Mouse (Mus musculus) forebrain, embryonic 10.5 days (tissue): Measurements from ENCODE around the gene Rabggta. TPM values are rescaled to one million over a fixed set of nuclear protein-coding genes. Genes with fewer than 3 reads are reported as not detected.
"Not testable (repeated sequence)": the region's sequence is repeated elsewhere in the genome, so short reads cannot be mapped to it uniquely, and the experiment has no call there.

Experiments used
- DNase-seq: peaks from one replicate; pipeline ENCODE4 v3.0.0-alpha.2; 2017; ENCODE audit warnings: low spot score; ENCODE audit errors: extremely low spot score
- H3K27ac ChIP-seq: fragments of 300-500 bp; sonication (generic); 2 replicates; pipeline ENCODE4 v1.5.1; 2016; ENCODE audit warnings: mild to moderate bottlenecking
- H3K27me3 ChIP-seq: fragments of 300-500 bp; sonication (generic); 2 replicates; pipeline ENCODE4 v1.6.1; 2016; ENCODE audit warnings: mild to moderate bottlenecking; ENCODE audit not compliant: poor library complexity, severe bottlenecking
- H3K36me3 ChIP-seq: fragments of 300-500 bp; sonication (generic); replicated peaks from 2 replicates; pipeline ENCODE4 v1.6.1; 2016; ENCODE audit warnings: mild to moderate bottlenecking, moderate library complexity
- H3K4me1 ChIP-seq: fragments of 300-500 bp; sonication (generic); 2 replicates; pipeline ENCODE4 v1.6.1; 2016
- H3K4me3 ChIP-seq: fragments of 300-500 bp; sonication (generic); 2 replicates; pipeline ENCODE4 v1.5.1; 2016; ENCODE audit warnings: mild to moderate bottlenecking, moderate library complexity
- H3K9me3 ChIP-seq: fragments of 300-500 bp; sonication (generic); 2 replicates; pipeline ENCODE4 v1.6.1; 2016; ENCODE audit warnings: mild to moderate bottlenecking, moderate library complexity
- WGBS: fragments of 180-500 bp; shearing (Covaris S2); methylation state at CpG from one replicate; pipeline ENCODE4 v1.1.7; 2016; 5-methylcytosine and 5-hydroxymethylcytosine counted together
- polyA plus RNA-seq: library from polyadenylated mRNA; unstranded; fragments of >200 nt; fragmentation: Nextera tagmentation; extraction: Ambion mirVana; gene quantifications from 2 replicates; pipeline ENCODE4 v1.2.1, GENCODE M21; 2016

The Rabggta gene
- 30.2 and 31.5 TPM in 2 replicates for polyA plus RNA-seq

GRCm38 (mm10) chr14:55721700-55722437 lies at the start of gene Rabggta:
Rabggta (minus strand) TSS chr14:55722263.
- under 1% methylated on average over 50 of the region's 50 CpGs for WGBS
- Histone ChIP-seq H3K27ac (peak within 1 kb of the TSS; percentile 94), H3K4me3 (peak within 1 kb of the TSS; percentile 84), H3K4me1 (peaks cover 27% of the 10 kb centered on the region), H3K36me3 (peaks cover 32% of the 10 kb centered on the region), H3K27me3 (no peaks in the 10 kb centered on the region), H3K9me3 (no peaks in the 10 kb centered on the region)
- peak; percentile 93 for DNase-seq

GRCm38 (mm10) chr14:55769087-55769703 lies 47.1 kb upstream of the Rabggta start:
- no peaks in the 10 kb centered on the region for H3K9me3 ChIP-seq
- no peak for DNase-seq
- peaks cover 76% of the 10 kb centered on the region for H3K27me3 ChIP-seq
- H3K4me3 ChIP-seq, result no peak overlapping the region
- 76% methylated on average over 16 of the region's 16 CpGs for WGBS
- no peaks in the 10 kb centered on the region for H3K36me3 ChIP-seq
- no peak overlapping the region for H3K27ac ChIP-seq
- peaks cover 12% of the 10 kb centered on the region for H3K4me1 ChIP-seq

GRCm38 (mm10) chr14:55768555-55768954 lies 46.5 kb upstream of the Rabggta start:
- WGBS, result 87% methylated on average over 6 of the region's 6 CpGs
- H3K36me3 ChIP-seq, result no peaks in the 10 kb centered on the region
- no peak overlapping the region for H3K27ac ChIP-seq
- no peak for DNase-seq
- H3K27me3 ChIP-seq, result peaks cover 81% of the 10 kb centered on the region
- no peaks in the 10 kb centered on the region for H3K9me3 ChIP-seq
- peaks cover 12% of the 10 kb centered on the region for H3K4me1 ChIP-seq
- H3K4me3 ChIP-seq, result no peak overlapping the region

GRCm38 (mm10) chr14:55767519-55768414 lies 45.7 kb upstream of the Rabggta start:
- Histone ChIP-seq H3K27me3 (peaks cover 84% of the 10 kb centered on the region), H3K4me1 (peaks cover 14% of the 10 kb centered on the region), H3K9me3 (no peaks in the 10 kb centered on the region), H3K27ac (peak overlapping the region; percentile 73), H3K36me3 (no peaks in the 10 kb centered on the region), H3K4me3 (peak overlapping the region; percentile 54)
- 14% methylated on average over 52 of the region's 52 CpGs for WGBS
- peak; percentile 65 for DNase-seq

GRCm38 (mm10) chr14:55765696-55766095 lies 43.6 kb upstream of the Rabggta start, which contains the start of gene Ltb4r1:
Ltb4r1 (plus strand) TSS chr14:55765962.
- 69% methylated on average over 4 of the region's 4 CpGs for WGBS
- Histone ChIP-seq H3K27ac (no peak within 1 kb of the TSS), H3K36me3 (no peaks in the 10 kb centered on the region), H3K4me1 (peaks cover 29% of the 10 kb centered on the region), H3K9me3 (no peaks in the 10 kb centered on the region), H3K4me3 (no peak within 1 kb of the TSS), H3K27me3 (peaks cover 98% of the 10 kb centered on the region)
- DNase-seq, result no peak

GRCm38 (mm10) chr14:55763166-55763565 lies 41.1 kb upstream of the Rabggta start:
- 65% methylated on average over 7 of the region's 7 CpGs for WGBS
- Histone ChIP-seq H3K9me3 (no peaks in the 10 kb centered on the region), H3K4me3 (no peak overlapping the region; the same call in 1 of the 2 replicates), H3K36me3 (no peaks in the 10 kb centered on the region), H3K27ac (no peak overlapping the region), H3K27me3 (peaks cover 80% of the 10 kb centered on the region), H3K4me1 (peaks cover 37% of the 10 kb centered on the region)
- no peak for DNase-seq

GRCm38 (mm10) chr14:55762001-55762821 lies 40.1 kb upstream of the Rabggta start:
- Histone ChIP-seq H3K27me3 (peaks cover 70% of the 10 kb centered on the region), H3K27ac (peak overlapping the region; percentile 84), H3K36me3 (no peaks in the 10 kb centered on the region), H3K4me3 (peak overlapping the region; percentile 67), H3K9me3 (no peaks in the 10 kb centered on the region), H3K4me1 (peaks cover 31% of the 10 kb centered on the region)
- under 1% methylated on average over 77 of the region's 77 CpGs for WGBS
- DNase-seq, result peak; percentile 62

GRCm38 (mm10) chr14:55761163-55761562 lies 39.1 kb upstream of the Rabggta start, which contains the start of gene Ltb4r2:
Ltb4r2 (plus strand) TSS chr14:55761428.
- Histone ChIP-seq H3K4me3 (peak within 1 kb of the TSS; percentile 67), H3K4me1 (peaks cover 30% of the 10 kb centered on the region), H3K27ac (peak within 1 kb of the TSS; percentile 84), H3K36me3 (peaks cover 7% of the 10 kb centered on the region), H3K9me3 (no peaks in the 10 kb centered on the region), H3K27me3 (peaks cover 60% of the 10 kb centered on the region)
- WGBS, result 68% methylated on average over 6 of the region's 6 CpGs
- DNase-seq, result no peak

- peak; percentile 83 for DNase-seq
- WGBS, result 3% methylated on average over 6 of the region's 6 CpGs
- H3K36me3 ChIP-seq, result peaks cover 17% of the 10 kb centered on the region
- H3K27me3 ChIP-seq, result peaks cover 50% of the 10 kb centered on the region
- H3K4me3 ChIP-seq, result peak overlapping the region; percentile 31
- not testable (repeated sequence) for H3K27ac ChIP-seq, H3K9me3 ChIP-seq
- H3K4me1 ChIP-seq, result peaks cover 30% of the 10 kb centered on the region
Measured at GRCm38 (mm10) chr14:55760156-55760555, 38.1 kb upstream of the Rabggta start.

GRCm38 (mm10) chr14:55758363-55758784 lies 36.3 kb upstream of the Rabggta start, which contains the start of gene Cideb:
Cideb (minus strand) TSS chr14:55758458.
- Histone ChIP-seq H3K4me3 (no peak within 1 kb of the TSS), H3K27ac (no peak within 1 kb of the TSS), H3K4me1 (peaks cover 30% of the 10 kb centered on the region), H3K27me3 (peaks cover 32% of the 10 kb centered on the region), H3K9me3 (no peaks in the 10 kb centered on the region), H3K36me3 (peaks cover 34% of the 10 kb centered on the region)
- 23% methylated on average over 8 of the region's 8 CpGs for WGBS
- peak; percentile 55 for DNase-seq

GRCm38 (mm10) chr14:55757566-55757965 lies 35.5 kb upstream of the Rabggta start:
- WGBS, result 88% methylated on average over 6 of the region's 6 CpGs
- peaks cover 43% of the 10 kb centered on the region for H3K36me3 ChIP-seq
- no peak overlapping the region for H3K4me3 ChIP-seq
- H3K4me1 ChIP-seq, result peaks cover 26% of the 10 kb centered on the region
- DNase-seq, result no peak
- H3K27ac ChIP-seq, result no peak overlapping the region
- no peaks in the 10 kb centered on the region for H3K9me3 ChIP-seq
- peaks cover 24% of the 10 kb centered on the region for H3K27me3 ChIP-seq
